Mouse (Mus musculus) kidney, embryonic 14.5 days (tissue): ENCODE results near the gene Acsf3. TPM values are rescaled to one million over a fixed set of nuclear protein-coding genes. Genes with fewer than 3 reads are reported as not detected.

Experiments used
- ATAC-seq: fragments of 200-750 bp; cut with Nextera tagmentation; 2 replicates; pipeline ENCODE4 v1.8.0; 2017; ENCODE audit warnings: moderate number of reproducible peaks, mild to moderate bottlenecking, moderate TSS enrichment, moderate library complexity; ENCODE audit not compliant: low FRiP score, low TSS enrichment
- H3K27ac ChIP-seq: fragments of 300-500 bp; sonication (generic); 2 replicates; pipeline ENCODE4 v1.5.1; 2014; ENCODE audit warnings: low read depth, mild to moderate bottlenecking, low read length, moderate library complexity, mixed read lengths
- H3K27me3 ChIP-seq: fragments of 300-500 bp; sonication (generic); 2 replicates; pipeline ENCODE4 v1.6.1; 2014; ENCODE audit warnings: mild to moderate bottlenecking, low read length; ENCODE audit not compliant: control insufficient read depth, insufficient read depth
- H3K36me3 ChIP-seq: fragments of 300-500 bp; sonication (generic); 2 replicates; pipeline ENCODE4 v1.6.1; 2014; ENCODE audit warnings: low read length, mixed read lengths; ENCODE audit not compliant: control insufficient read depth, insufficient read depth
- H3K4me1 ChIP-seq: fragments of 300-500 bp; sonication (generic); 2 replicates; pipeline ENCODE4 v1.6.1; 2014; ENCODE audit warnings: low read length, mixed read lengths; ENCODE audit not compliant: control insufficient read depth, insufficient read depth
- H3K4me2 ChIP-seq: fragments of 300-500 bp; sonication (generic); replicated peaks from 2 replicates; pipeline ENCODE4 v1.6.1; 2014; ENCODE audit warnings: low read depth, mild to moderate bottlenecking, low read length
- H3K4me3 ChIP-seq: fragments of 300-500 bp; sonication (generic); 2 replicates; pipeline ENCODE4 v1.5.1; 2014; ENCODE audit warnings: mild to moderate bottlenecking, low read length
- H3K9ac ChIP-seq: fragments of 300-500 bp; sonication (generic); 2 replicates; pipeline ENCODE4 v1.6.1; 2014; ENCODE audit warnings: low read depth, mild to moderate bottlenecking, low read length, moderate library complexity
- H3K9me3 ChIP-seq: fragments of 300-500 bp; sonication (generic); 2 replicates; pipeline ENCODE4 v1.6.1; 2016; ENCODE audit warnings: low read length; ENCODE audit not compliant: control insufficient read depth
- WGBS: fragments of 180-500 bp; shearing (Covaris S2); extraction: QIAGEN DNeasy Blood & Tissue Kit; methylation state at CpG from one replicate; pipeline ENCODE4 v1.1.7; 2014; 5-methylcytosine and 5-hydroxymethylcytosine counted together
- polyA plus RNA-seq: library from polyadenylated mRNA; unstranded; fragments of >200 nt; fragmentation: Nextera tagmentation; extraction: Ambion mirVana; gene quantifications from 2 replicates; pipeline ENCODE4 v1.2.1, GENCODE M21; 2014

Acsf3 gene
- polyA plus RNA-seq, 1 experiment from 2014 or later, result 20.2 TPM

DNA sequence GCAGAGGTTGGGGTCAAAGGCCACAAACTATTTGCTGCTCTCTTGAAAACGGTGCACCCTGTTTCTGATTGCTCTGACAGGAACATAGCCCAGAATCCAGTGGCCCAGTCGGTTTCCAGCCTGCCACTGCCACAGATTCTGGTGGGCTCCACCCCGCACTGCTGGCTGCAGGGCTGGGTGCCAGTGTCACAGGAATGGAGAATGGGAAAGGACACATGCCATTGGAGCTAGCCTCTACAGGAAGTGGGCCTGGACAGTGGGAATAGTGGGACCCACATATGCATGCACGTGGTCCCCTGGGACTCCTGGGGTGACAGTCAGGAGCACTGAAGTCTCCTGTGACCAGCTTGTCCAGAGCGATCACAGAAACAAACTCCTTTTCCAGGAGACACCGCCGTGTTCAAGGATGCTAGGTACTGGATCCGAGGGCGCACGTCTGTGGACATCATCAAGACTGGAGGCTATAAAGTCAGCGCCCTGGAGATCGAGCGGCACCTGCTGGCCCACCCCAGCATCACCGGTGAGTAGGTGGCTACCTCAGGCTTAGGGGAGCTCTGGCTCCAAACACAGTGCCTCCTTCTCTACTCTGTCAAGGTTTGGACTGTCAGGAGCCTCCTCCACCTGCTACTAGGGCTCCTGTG lies 37.4 kb downstream of the Acsf3 start:
- 0 out of 2 replicates have a peak, but pooled peaks cover 5% of the 10 kb centered on the region for H3K36me3 ChIP-seq
- no peak for ATAC-seq
- no peak overlapping the region for H3K4me3 ChIP-seq
- no peaks in the 10 kb centered on the region for H3K9me3 ChIP-seq
- H3K4me2 ChIP-seq, result no peak overlapping the region
- no peaks in the 10 kb centered on the region for H3K27me3 ChIP-seq
- WGBS, result 80% methylated on average over 14 of the region's 14 CpGs
- no peak overlapping the region for H3K27ac ChIP-seq
- no peak overlapping the region; the same call in 1 of the 2 replicates for H3K9ac ChIP-seq
- 0 out of 2 replicates have a peak, but pooled peaks cover 9% of the 10 kb centered on the region for H3K4me1 ChIP-seq

- no peaks in the 10 kb centered on the region for H3K27me3 ChIP-seq
- 58% methylated on average over 7 of the region's 7 CpGs for WGBS
Observed at GRCm38 (mm10) chr8:122814608-122815007, 39.3 kb downstream of the Acsf3 start.

DNA sequence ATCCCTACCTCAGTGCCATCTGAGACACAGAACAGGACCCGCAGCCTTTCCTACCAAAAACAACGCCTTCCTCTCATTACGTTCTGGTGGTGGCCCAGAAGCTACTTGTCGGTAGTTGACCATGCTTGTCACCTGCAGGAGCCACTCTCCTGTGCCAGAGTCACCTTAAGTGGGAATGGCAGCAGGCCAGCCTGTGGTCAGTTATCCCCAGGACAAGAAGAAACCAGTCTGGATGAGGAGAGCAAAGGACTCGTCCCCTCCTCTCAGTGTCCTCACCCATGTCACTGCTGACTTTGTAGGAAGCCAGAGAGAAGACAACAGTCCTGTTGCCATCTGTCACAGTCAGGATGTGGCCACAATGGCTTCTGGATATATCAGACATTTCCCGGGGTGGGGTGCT lies 41.7 kb downstream of the Acsf3 start:
- ATAC-seq, result no peak
- H3K4me2 ChIP-seq, result no peak overlapping the region
- H3K36me3 ChIP-seq, result 0 out of 2 replicates have a peak, but pooled peaks cover 5% of the 10 kb centered on the region
- no peak overlapping the region for H3K4me3 ChIP-seq
- no peak overlapping the region for H3K27ac ChIP-seq
- 90% methylated on average over 6 of the region's 6 CpGs for WGBS
- peaks cover 4% of the 10 kb centered on the region; the same call in 1 of the 2 replicates for H3K4me1 ChIP-seq
- H3K27me3 ChIP-seq, result no peaks in the 10 kb centered on the region
- no peaks in the 10 kb centered on the region for H3K9me3 ChIP-seq
- no peak overlapping the region for H3K9ac ChIP-seq

More at GRCm38 (mm10) chr8:122814608-122815007, 39.3 kb downstream of the Acsf3 start:
- Histone ChIP-seq H3K4me2 (no peak overlapping the region), H3K9ac (no peak overlapping the region), H3K4me3 (no peak overlapping the region), H3K9me3 (no peaks in the 10 kb centered on the region), H3K27ac (no peak overlapping the region), H3K4me1 (peaks cover 10% of the 10 kb centered on the region; the same call in 1 of the 2 replicates), H3K36me3 (0 out of 2 replicates have a peak, but pooled peaks cover 5% of the 10 kb centered on the region)
- ATAC-seq, result no peak

- peaks cover 4% of the 10 kb centered on the region; the same call in 1 of the 2 replicates for H3K4me1 ChIP-seq
- H3K36me3 ChIP-seq, result 0 out of 2 replicates have a peak, but pooled peaks cover 3% of the 10 kb centered on the region
- 37% methylated on average over 13 of the region's 13 CpGs for WGBS
- H3K9me3 ChIP-seq, result no peaks in the 10 kb centered on the region
- H3K4me3 ChIP-seq, result no peak overlapping the region
- H3K27me3 ChIP-seq, result no peaks in the 10 kb centered on the region
- H3K9ac ChIP-seq, result no peak overlapping the region
- no peak overlapping the region for H3K4me2 ChIP-seq
- no peak for ATAC-seq
- no peak overlapping the region for H3K27ac ChIP-seq
Observed at GRCm38 (mm10) chr8:122817724-122818496, 42.6 kb downstream of the Acsf3 start.

GRCm38 (mm10) chr8:122819776-122820175 lies 44.5 kb downstream of the Acsf3 start:
- Histone ChIP-seq H3K4me1 (peaks cover 4% of the 10 kb centered on the region; the same call in 1 of the 2 replicates), H3K27me3 (no peaks in the 10 kb centered on the region), H3K27ac (no peak overlapping the region), H3K4me3 (no peak overlapping the region), H3K9me3 (no peaks in the 10 kb centered on the region), H3K36me3 (no peaks in the 10 kb centered on the region), H3K9ac (no peak overlapping the region), H3K4me2 (no peak overlapping the region)
- 11% methylated on average over 11 of the region's 11 CpGs for WGBS
- ATAC-seq, result 0 out of 2 replicates have a peak, but pooled peaks have one; percentile 32

GRCm38 (mm10) chr8:122824571-122824970 lies 49.3 kb downstream of the Acsf3 start:
- Histone ChIP-seq H3K27me3 (no peaks in the 10 kb centered on the region), H3K27ac (no peak overlapping the region), H3K4me1 (peaks cover 4% of the 10 kb centered on the region), H3K9ac (no peak overlapping the region), H3K9me3 (no peaks in the 10 kb centered on the region), H3K4me3 (no peak overlapping the region), H3K4me2 (no peak overlapping the region), H3K36me3 (no peaks in the 10 kb centered on the region)
- 35% methylated on average over 5 of the region's 5 CpGs for WGBS
- no peak for ATAC-seq

DNA sequence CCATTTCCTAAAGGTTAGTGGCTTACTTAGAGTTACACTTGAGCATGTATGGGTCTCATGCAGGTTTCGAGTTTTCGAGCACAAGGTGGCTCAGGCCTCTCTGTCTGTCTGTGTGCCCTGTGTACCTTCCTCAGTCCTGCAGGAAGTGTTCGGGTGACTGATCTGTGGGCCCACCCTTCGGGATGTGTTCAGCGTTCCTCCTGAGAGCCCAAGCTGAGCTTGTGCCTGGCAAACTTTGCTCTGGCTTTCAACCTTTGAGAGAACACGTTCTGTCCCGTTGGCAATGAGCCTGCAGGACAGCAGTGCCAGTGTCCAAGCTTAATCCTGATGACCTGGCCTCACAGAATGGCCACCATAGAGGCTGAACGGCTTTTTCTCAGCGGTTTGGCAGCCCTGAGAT lies 49.7 kb downstream of the Acsf3 start:
- WGBS, result 77% methylated on average over 9 of the region's 9 CpGs
- Histone ChIP-seq H3K36me3 (no peaks in the 10 kb centered on the region), H3K9ac (no peak overlapping the region), H3K4me3 (no peak overlapping the region), H3K4me1 (peaks cover 4% of the 10 kb centered on the region), H3K4me2 (no peak overlapping the region), H3K27me3 (no peaks in the 10 kb centered on the region), H3K27ac (no peak overlapping the region), H3K9me3 (no peaks in the 10 kb centered on the region)
- ATAC-seq, result no peak

DNA sequence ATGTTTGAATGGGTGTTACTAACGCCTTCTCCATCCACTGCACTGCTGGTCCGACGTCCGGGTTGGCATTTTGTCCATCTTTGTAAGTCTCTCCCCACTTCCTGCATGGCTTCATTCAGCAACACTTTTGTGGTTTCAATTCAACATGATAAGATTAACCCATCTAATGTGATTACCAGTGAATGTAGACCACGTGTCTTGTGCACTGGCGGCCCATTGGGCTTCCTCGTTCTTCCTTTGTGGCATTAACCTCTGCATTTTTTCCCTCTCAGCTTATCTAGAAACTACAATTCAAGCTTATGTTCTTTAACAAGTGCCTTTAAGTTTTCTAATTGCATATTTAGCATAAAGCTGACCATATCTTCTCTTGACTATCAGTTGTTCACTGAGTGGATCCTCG lies 50.1 kb downstream of the Acsf3 start:
- Histone ChIP-seq H3K4me2 (no peak overlapping the region), H3K27me3 (no peaks in the 10 kb centered on the region), H3K27ac (no peak overlapping the region), H3K4me1 (peaks cover 4% of the 10 kb centered on the region; the same call in 1 of the 2 replicates), H3K9ac (no peak overlapping the region), H3K9me3 (no peaks in the 10 kb centered on the region), H3K4me3 (no peak overlapping the region), H3K36me3 (no peaks in the 10 kb centered on the region)
- no peak for ATAC-seq
- WGBS, result 88% methylated on average over 8 of the region's 8 CpGs

DNA sequence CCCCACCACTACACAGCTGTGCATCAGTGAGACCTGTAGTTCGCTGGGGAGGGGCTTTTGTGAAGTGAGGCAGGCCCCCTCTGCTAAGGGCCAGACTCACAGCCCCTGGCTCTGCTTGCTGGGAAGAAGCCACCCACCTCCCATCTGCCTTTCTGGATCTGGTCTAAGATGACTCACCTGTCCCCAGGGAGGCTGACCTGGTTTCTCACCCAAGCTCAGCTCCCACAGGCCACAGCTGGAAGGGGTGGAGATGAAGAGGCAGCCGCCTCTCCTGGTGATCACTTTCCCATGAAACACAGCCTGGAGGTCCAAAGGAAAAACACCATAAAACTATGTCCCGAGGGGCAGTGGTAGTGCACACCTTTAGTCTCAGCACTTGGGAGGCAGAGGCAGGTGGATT lies 54.1 kb downstream of the Acsf3 start:
- WGBS, result 64% methylated on average over 3 of the region's 3 CpGs
- Histone ChIP-seq H3K27me3 (no peaks in the 10 kb centered on the region), H3K27ac (no peak overlapping the region)

More for the DNA sequence above, 54.1 kb downstream of the Acsf3 start:
- Histone ChIP-seq H3K4me1 (peaks cover 4% of the 10 kb centered on the region; the same call in 1 of the 2 replicates), H3K4me3 (no peak overlapping the region), H3K9ac (no peak overlapping the region), H3K36me3 (no peaks in the 10 kb centered on the region), H3K4me2 (no peak overlapping the region), H3K9me3 (no peaks in the 10 kb centered on the region)
- no peak for ATAC-seq
